Mouse (Mus musculus) embryonic fibroblast, embryonic 13.5 days (primary cell): ENCODE data around the gene H2al1b.

ENCODE experiments used
- CTCF ChIP-seq: IDR thresholded peaks from 2 replicates; pipeline ENCODE4 v1.5.1; 2011; ENCODE audit warnings: mild to moderate bottlenecking, control low read depth, low read length, moderate library complexity, borderline replicate concordance; ENCODE audit not compliant: insufficient read depth
- POLR2A ChIP-seq: IDR thresholded peaks from 2 replicates; pipeline ENCODE4 v1.6.1; 2011; ENCODE audit warnings: low read depth, mild to moderate bottlenecking, control low read depth, low read length, moderate library complexity

GRCm38 (mm10) chrX:11346756-11347155 lies 44.5 kb downstream of the H2al1b start:
- TF ChIP-seq POLR2A (no peak), CTCF (no peak)
